Mouse (Mus musculus) hematopoietic stem cell, adult 5-6 weeks (primary cell): ENCODE results near the gene Col4a5. TPM values are rescaled to one million over a fixed set of nuclear protein-coding genes. Genes with fewer than 3 reads are reported as not detected.

ENCODE experiments used
- ATAC-seq, 2 experiments: fragments of 125-278 bp in 1 of 2; replicated peaks in 1 of 2; 2 replicates each; pipeline ENCODE4 v1.8.0; 2016 to 2017; ENCODE audit warnings: inconsistent platforms in 2 of 2, mild to moderate bottlenecking in 2 of 2, moderate number of reproducible peaks in 2 of 2, low read depth in 1 of 2, moderate TSS enrichment in 1 of 2; ENCODE audit not compliant: low FRiP score in 2 of 2, poor library complexity in 2 of 2, severe bottlenecking in 2 of 2, insufficient read depth in 1 of 2, low TSS enrichment in 1 of 2
- total RNA-seq: library from RNA; stranded (forward); fragments of 172-1452, 232-1000 nt; gene quantifications from 2 replicates; pipeline ENCODE4 v1.2.3, GENCODE M21; 2017

Gene Col4a5
- total RNA-seq = 0.19 TPM in 1 of 2 replicates, not detected in the other

- ATAC-seq = peak; percentile 83 to 89
Observed at GRCm38 (mm10) chrX:141475110-141475509, at the start of gene Col4a5. TSS of gene Col4a5 (plus strand) at chrX:141475385.

- ATAC-seq = no peak
Observed at GRCm38 (mm10) chrX:141436780-141437179, 38.4 kb upstream of the Col4a5 start.

- no peak for ATAC-seq
Observed at GRCm38 (mm10) chrX:141439423-141439822, 35.8 kb upstream of the Col4a5 start.

- ATAC-seq = no peak
Observed at GRCm38 (mm10) chrX:141447936-141448335, 27.2 kb upstream of the Col4a5 start.

- ATAC-seq = no peak; a peak in 1 of 4 replicates
Observed at GRCm38 (mm10) chrX:141473470-141474302, 1.5 kb upstream of the Col4a5 start, which contains the start of gene Col4a6. TSS of gene Col4a6 (minus strand) at chrX:141474076.

- peak; percentile 51 to 64; a peak in 3 of 4 replicates for ATAC-seq
Observed at GRCm38 (mm10) chrX:141475566-141476327, 562 bp downstream of the Col4a5 start.

- ATAC-seq = no peak
Observed at GRCm38 (mm10) chrX:141494545-141494944, 19.4 kb downstream of the Col4a5 start.

- no peak for ATAC-seq
Observed at GRCm38 (mm10) chrX:141503125-141503524, 27.9 kb downstream of the Col4a5 start.

GRCm38 (mm10) chrX:141533447-141533846, 58.3 kb downstream of the Col4a5 start:
- no peak for ATAC-seq

GRCm38 (mm10) chrX:141547471-141547870, 72.3 kb downstream of the Col4a5 start:
- no peak for ATAC-seq

- no peak for ATAC-seq
Observed at GRCm38 (mm10) chrX:141590242-141590641, 115.1 kb downstream of the Col4a5 start.

- 0 out of 4 replicates have a peak, but pooled peaks of 1 of the 2 experiments have one; percentile 42 for ATAC-seq
Observed at GRCm38 (mm10) chrX:141721725-141722124, 246.5 kb downstream of the Col4a5 start.

- ATAC-seq = no peak
Observed at GRCm38 (mm10) chrX:141723936-141724335, 248.8 kb downstream of the Col4a5 start.

GRCm38 (mm10) chrX:141724391-141724891, 249.3 kb downstream of the Col4a5 start:
- ATAC-seq = 0 out of 4 replicates have a peak, but pooled peaks of 1 of the 2 experiments have one; percentile 29

GRCm38 (mm10) chrX:141724937-141725918, 250.0 kb downstream of the Col4a5 start, which contains the start of gene Irs4:
TSS of gene Irs4 (minus strand) at chrX:141725263.
- peak in 1 of 2 experiments; percentile 42; a peak in 1 of 4 replicates for ATAC-seq

- ATAC-seq = no peak
Observed at GRCm38 (mm10) chrX:141729570-141729969, 254.4 kb downstream of the Col4a5 start.
